Mouse (Mus musculus): ENCODE data around the gene Tbc1d10b. TPM values are rescaled to one million over a fixed set of nuclear protein-coding genes. Genes with fewer than 3 reads are reported as not detected.

Tbc1d10b gene
- total and polyA plus RNA-seq, 3 experiments: 37.4 to 70.3 TPM; not detected in 1

- peaks cover 36 to 45% of the 10 kb centered on the region in 2 experiments for H3K4me1 ChIP-seq (ENCODE audit: control insufficient read depth in 1 of 2, insufficient read depth in 2 of 2, low read length in 2 of 2)
- no peaks in the 10 kb centered on the region for H3K9me3 ChIP-seq (replicated peaks; ENCODE audit: insufficient read depth, low read length)
- H3K9ac ChIP-seq (ENCODE audit: control insufficient read depth, low read depth, low read length, poor library complexity, severe bottlenecking): peak overlapping the region; percentile 60
- H3K27me3 ChIP-seq (ENCODE audit: control insufficient read depth in 1 of 2, insufficient read depth in 2 of 2, low read length in 2 of 2): no peaks in the 10 kb centered on the region
- H3K79me2 ChIP-seq (ENCODE audit: control insufficient read depth, insufficient read depth, low read length, poor library complexity): no peaks in the 10 kb centered on the region; the same call in 1 of the 2 replicates
- H3K36me3 ChIP-seq (ENCODE audit: control insufficient read depth in 1 of 2, insufficient read depth in 2 of 2, low read length in 2 of 2): peaks cover 0 to 50% of the 10 kb centered on the region in 2 experiments; a peak in 2 of 4 replicates
- peak; percentile 65 for TF ChIP-seq ZNF384 (IDR thresholded peaks at IDR 0.05; ENCODE audit: low read depth, low read length)
- TF ChIP-seq USF1 (IDR thresholded peaks at IDR 0.05; ENCODE audit: low read depth, low read length): no peak
- TF ChIP-seq HCFC1 (IDR thresholded peaks at IDR 0.05; ENCODE audit: low read depth, low read length): no peak
- TF ChIP-seq EP300 (IDR thresholded peaks at IDR 0.05; ENCODE audit: low read depth in 1 of 2, low read length in 2 of 2): peak in 1 of 2 experiments; percentile 62; a peak in 2 of 4 replicates
- TF ChIP-seq TBP (IDR thresholded peaks at IDR 0.05; ENCODE audit: low read depth, low read length): no peak
- 0 out of 2 replicates have a peak, but pooled peaks have one; percentile 20 for TF ChIP-seq KAT2A (conservative IDR thresholded peaks at IDR 0.05; ENCODE audit: low read depth, low read length)
- peak; percentile 80 for TF ChIP-seq ETS1 (IDR thresholded peaks at IDR 0.05; ENCODE audit: low read depth, low read length)
- TF ChIP-seq ELF1 (IDR thresholded peaks at IDR 0.05; ENCODE audit: low read depth, low read length): 0 out of 2 replicates have a peak, but pooled peaks have one; percentile 46
- 0 out of 2 replicates have a peak, but pooled peaks have one; percentile 6 for TF ChIP-seq SIN3A (IDR thresholded peaks at IDR 0.05; ENCODE audit: low read length)
- TF ChIP-seq TCF12 (IDR thresholded peaks at IDR 0.05; ENCODE audit: low read depth, low read length): 0 out of 2 replicates have a peak, but pooled peaks have one; percentile 12
- no peak for TF ChIP-seq MYB (IDR thresholded peaks at IDR 0.05; ENCODE audit: low read depth, low read length)
- peak; percentile 33; the same call in 1 of the 2 replicates for TF ChIP-seq MEF2A (IDR thresholded peaks at IDR 0.05; ENCODE audit: extremely low read depth, insufficient replicate concordance, low read depth, low read length, poor library complexity, severe bottlenecking)
- no peak for TF ChIP-seq BHLHE40 (IDR thresholded peaks at IDR 0.05; ENCODE audit: borderline replicate concordance, low read depth, low read length)
- H3K27ac ChIP-seq (ENCODE audit: control insufficient read depth, low read depth, low read length): peak overlapping the region; percentile 92
- peak overlapping the region; percentile 28 to 29 for H3K4me3 ChIP-seq (ENCODE audit: control insufficient read depth in 1 of 2, insufficient read depth in 1 of 2, low read depth in 2 of 2, low read length in 2 of 2)
- peak; percentile 61 for DNase-seq (ENCODE audit: low read depth, low spot score)
These were observed 23.5 kb downstream of the Tbc1d10b start for GRCm38 (mm10) chr7:127184720-127185119.

- peak overlapping the region; percentile 92 for H3K27ac ChIP-seq (ENCODE audit: control insufficient read depth, low read depth, low read length)
- TF ChIP-seq BHLHE40 (IDR thresholded peaks at IDR 0.05; ENCODE audit: borderline replicate concordance, low read depth, low read length): peak; percentile 26; the same call in 1 of the 2 replicates
- TF ChIP-seq MYC (IDR thresholded peaks at IDR 0.05; ENCODE audit: low read depth, low read length): no peak; the same call in 1 of the 2 replicates
- peak; percentile 39; the same call in 1 of the 2 replicates for TF ChIP-seq ELF1 (IDR thresholded peaks at IDR 0.05; ENCODE audit: low read depth, low read length)
- no peak for TF ChIP-seq GABPA (IDR thresholded peaks at IDR 0.05; ENCODE audit: low read depth, low read length)
- peak; percentile 40; the same call in 1 of the 2 replicates for TF ChIP-seq KAT2A (conservative IDR thresholded peaks at IDR 0.05; ENCODE audit: low read depth, low read length)
- TF ChIP-seq SMC3 (IDR thresholded peaks at IDR 0.05; ENCODE audit: low read depth, low read length): peak; percentile 67
- no peak; the same call in 1 of the 2 replicates for TF ChIP-seq TBP (IDR thresholded peaks at IDR 0.05; ENCODE audit: low read depth, low read length)
- TF ChIP-seq USF2 (IDR thresholded peaks at IDR 0.05; ENCODE audit: borderline replicate concordance in 1 of 2, insufficient read depth in 1 of 2, low read depth in 1 of 2, low read length in 2 of 2): no peak
- 0 out of 2 replicates have a peak, but pooled peaks have one; percentile 66 for TF ChIP-seq CHD1 (IDR thresholded peaks at IDR 0.05; ENCODE audit: low read depth, low read length)
- no peak for TF ChIP-seq MAFK (IDR thresholded peaks at IDR 0.05; ENCODE audit: borderline replicate concordance, low read depth, low read length)
- TF ChIP-seq UBTF (IDR thresholded peaks at IDR 0.05; ENCODE audit: borderline replicate concordance, insufficient read depth, low read depth, low read length): no peak
- peak; percentile 45 for TF ChIP-seq ZC3H11A (IDR thresholded peaks at IDR 0.05; ENCODE audit: low read depth, low read length)
- no peak for TF ChIP-seq E2F4 (IDR thresholded peaks at IDR 0.05; ENCODE audit: borderline replicate concordance, low read depth, low read length)
- peak; percentile 58; the same call in 1 of the 2 replicates for TF ChIP-seq MAX (IDR thresholded peaks at IDR 0.05; ENCODE audit: low read length)
- 0 out of 2 replicates have a peak, but pooled peaks have one; percentile 6 for TF ChIP-seq MAZ (IDR thresholded peaks at IDR 0.05; ENCODE audit: low read depth, low read length)
- peak; percentile 63 to 79 (median 76) for TF ChIP-seq CTCF (IDR thresholded peaks at IDR 0.05 in 2 of 3, conservative IDR thresholded peaks at IDR 0.05 in 1 of 3; ENCODE audit: control insufficient read depth in 1 of 3, insufficient read depth in 1 of 3, low read depth in 2 of 3, low read length in 3 of 3, poor library complexity in 1 of 3, severe bottlenecking in 1 of 3)
- TF ChIP-seq CHD2 (IDR thresholded peaks at IDR 0.05; ENCODE audit: low read length): no peak
- peak; percentile 28; the same call in 1 of the 2 replicates for TF ChIP-seq MXI1 (IDR thresholded peaks at IDR 0.05; ENCODE audit: low read depth, low read length)
- no peak for TF ChIP-seq POLR2AphosphoS5 (IDR thresholded peaks at IDR 0.05; ENCODE audit: borderline replicate concordance, low read depth, low read length)
These were observed 24.4 kb downstream of the Tbc1d10b start for GRCm38 (mm10) chr7:127183828-127184227.

More at GRCm38 (mm10) chr7:127183828-127184227, 24.4 kb downstream of the Tbc1d10b start:
- H3K36me3 ChIP-seq (ENCODE audit: control insufficient read depth in 1 of 2, insufficient read depth in 2 of 2, low read length in 2 of 2): peaks cover 0 to 50% of the 10 kb centered on the region in 2 experiments; a peak in 2 of 4 replicates
- no peaks in the 10 kb centered on the region; the same call in 1 of the 2 replicates for H3K79me2 ChIP-seq (ENCODE audit: control insufficient read depth, insufficient read depth, low read length, poor library complexity)
- peaks cover 36 to 45% of the 10 kb centered on the region in 2 experiments for H3K4me1 ChIP-seq (ENCODE audit: control insufficient read depth in 1 of 2, insufficient read depth in 2 of 2, low read length in 2 of 2)
- H3K9ac ChIP-seq (ENCODE audit: control insufficient read depth, low read depth, low read length, poor library complexity, severe bottlenecking): peak overlapping the region; percentile 60
- DNase-seq (ENCODE audit: low read depth, low spot score): peak; percentile 92
- H3K4me3 ChIP-seq (ENCODE audit: control insufficient read depth in 1 of 2, insufficient read depth in 1 of 2, low read depth in 2 of 2, low read length in 2 of 2): peak overlapping the region; percentile 28 to 29
- no peaks in the 10 kb centered on the region for H3K27me3 ChIP-seq (ENCODE audit: control insufficient read depth in 1 of 2, insufficient read depth in 2 of 2, low read length in 2 of 2)
- H3K9me3 ChIP-seq (replicated peaks; ENCODE audit: insufficient read depth, low read length): no peaks in the 10 kb centered on the region

All from MEL (cell line).